Mouse (Mus musculus): ENCODE results near the gene Fbxo41. TPM values are rescaled to one million over a fixed set of nuclear protein-coding genes. Genes with fewer than 3 reads are reported as not detected.

Fbxo41 gene
- polyA plus RNA-seq, 1 experiment from 2014 or later, result not detected

DNA sequence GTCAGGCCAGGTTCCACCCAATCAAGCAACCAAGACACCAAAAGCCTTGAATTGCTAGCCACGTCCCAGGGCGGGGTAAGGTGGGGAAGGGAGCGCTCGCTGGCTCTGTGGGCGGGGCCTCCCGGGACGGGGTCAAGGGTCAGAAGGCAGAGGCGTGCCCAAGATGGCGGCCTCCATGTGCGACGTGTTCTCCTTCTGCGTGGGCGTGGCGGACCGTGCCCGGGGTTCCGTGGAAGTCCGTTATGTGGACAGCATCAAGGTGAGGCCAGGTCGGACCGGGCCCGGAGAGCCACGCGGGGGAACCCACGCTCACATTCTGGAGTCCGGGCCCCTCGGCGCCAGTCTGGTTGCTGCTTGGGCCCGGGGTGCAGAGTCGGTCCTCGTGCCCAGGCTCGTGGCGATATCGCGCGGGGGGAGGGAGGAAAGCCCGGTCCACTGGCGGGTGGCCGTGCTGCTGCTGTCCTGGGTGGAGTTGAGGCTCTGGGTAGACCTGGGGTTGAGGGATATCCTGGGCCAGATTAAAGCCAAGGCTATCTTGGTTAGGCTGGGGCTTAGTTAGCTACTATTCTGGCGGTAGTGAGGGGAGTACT, 70.9 kb downstream of the Fbxo41 start, which contains the start of gene Smyd5:
Gene Smyd5, plus strand, starts transcription at position 148 of the 590 bp plus-strand sequence.
- Histone ChIP-seq H3K36me3 (ENCODE audit: control insufficient read depth, insufficient read depth, low read length) (no peaks in the 10 kb centered on the region), H3K4me2 (ENCODE audit: low read length) (peak within 1 kb of the TSS; percentile 91), H3K9me3 (ENCODE audit: control insufficient read depth, low read length) (no peaks in the 10 kb centered on the region), H3K27ac (replicated peaks in 1 of 2; ENCODE audit: control insufficient read depth in 1 of 2, insufficient read depth in 1 of 2, low read depth in 2 of 2, low read length in 2 of 2) (no peak within 1 kb of the TSS), H3K4me3 (ENCODE audit: control insufficient read depth in 1 of 2, insufficient read depth in 1 of 2, low read depth in 1 of 2, low read length in 2 of 2) (peak within 1 kb of the TSS; percentile 70 to 94), H3K27me3 (ENCODE audit: control insufficient read depth, insufficient read depth, low read length) (peaks cover 4% of the 10 kb centered on the region; the same call in 1 of the 2 replicates), H3K4me1 (ENCODE audit: control insufficient read depth in 2 of 2, insufficient read depth in 2 of 2, low read length in 2 of 2) (peaks cover 5 to 7% of the 10 kb centered on the region in 2 experiments; a peak in 2 of 4 replicates), H3K9ac (ENCODE audit: low read length) (peak within 1 kb of the TSS; percentile 86)
- peak; percentile 78 for ATAC-seq (ENCODE audit: insufficient number of reproducible peaks, insufficient read depth, low FRiP score, low read depth)
- under 1% methylated on average over 39 of the region's 39 CpGs for WGBS

- 55% methylated on average over 8 of the region's 8 CpGs for WGBS
- no peak for ATAC-seq (ENCODE audit: insufficient number of reproducible peaks, insufficient read depth, low FRiP score, low read depth)
- Histone ChIP-seq H3K9ac (ENCODE audit: low read length) (peak overlapping the region; percentile 86), H3K36me3 (ENCODE audit: control insufficient read depth, insufficient read depth, low read length) (no peaks in the 10 kb centered on the region), H3K4me2 (ENCODE audit: low read length) (peak overlapping the region; percentile 91), H3K4me3 (ENCODE audit: control insufficient read depth in 1 of 2, insufficient read depth in 1 of 2, low read depth in 1 of 2, low read length in 2 of 2) (peak overlapping the region; percentile 70 to 94), H3K27me3 (ENCODE audit: control insufficient read depth, insufficient read depth, low read length) (peaks cover 8% of the 10 kb centered on the region; the same call in 1 of the 2 replicates), H3K4me1 (ENCODE audit: control insufficient read depth in 2 of 2, insufficient read depth in 2 of 2, low read length in 2 of 2) (peaks cover 5 to 7% of the 10 kb centered on the region in 2 experiments; a peak in 2 of 4 replicates), H3K9me3 (ENCODE audit: control insufficient read depth, low read length) (no peaks in the 10 kb centered on the region), H3K27ac (replicated peaks in 1 of 2; ENCODE audit: control insufficient read depth in 1 of 2, insufficient read depth in 1 of 2, low read depth in 2 of 2, low read length in 2 of 2) (no peak overlapping the region)
Measured at GRCm38 (mm10) chr6:85431274-85431841, 71.4 kb downstream of the Fbxo41 start.

DNA sequence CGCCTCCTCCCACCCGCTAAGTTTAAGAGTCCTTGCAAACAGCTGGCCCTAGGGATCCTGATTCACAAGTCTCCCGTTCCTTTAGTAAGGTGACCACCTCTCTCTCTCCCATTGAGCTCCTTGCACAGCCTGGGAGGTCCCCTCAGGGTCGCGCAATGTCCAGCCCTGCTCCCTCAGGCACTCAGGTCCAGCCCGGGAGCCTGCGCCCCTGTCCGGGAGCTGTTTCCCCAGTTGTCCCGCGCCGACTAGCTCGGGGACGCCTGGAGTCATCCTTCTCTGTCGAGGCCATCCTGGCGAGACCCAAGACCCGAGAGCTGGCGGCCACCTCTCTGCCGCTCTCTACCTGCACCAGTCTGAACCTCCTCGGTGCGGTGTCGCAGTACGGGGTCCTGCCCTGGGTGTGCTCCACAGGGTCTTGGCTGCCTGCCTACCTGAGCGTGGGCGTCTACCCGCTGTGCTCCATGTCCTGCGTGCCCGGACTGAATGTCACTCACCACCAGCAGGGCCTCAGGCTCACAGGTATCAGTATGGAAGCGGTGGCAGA, 78.9 kb downstream of the Fbxo41 start, which contains the start of gene Noto:
Gene Noto, plus strand, starts transcription at position 51 of the 544 bp plus-strand sequence.
- H3K4me1 ChIP-seq (ENCODE audit: control insufficient read depth in 2 of 2, insufficient read depth in 2 of 2, low read length in 2 of 2), result no peaks in the 10 kb centered on the region
- peak within 1 kb of the TSS; percentile 17; the same call in 1 of the 2 replicates for H3K9ac ChIP-seq (ENCODE audit: low read length)
- peak within 1 kb of the TSS; percentile 47 for H3K4me2 ChIP-seq (ENCODE audit: low read length)
- no peaks in the 10 kb centered on the region for H3K9me3 ChIP-seq (ENCODE audit: control insufficient read depth, low read length)
- no peak within 1 kb of the TSS; a peak in 1 of 4 replicates for H3K4me3 ChIP-seq (ENCODE audit: control insufficient read depth in 1 of 2, insufficient read depth in 1 of 2, low read depth in 1 of 2, low read length in 2 of 2)
- H3K36me3 ChIP-seq (ENCODE audit: control insufficient read depth, insufficient read depth, low read length), result no peaks in the 10 kb centered on the region
- H3K27me3 ChIP-seq (ENCODE audit: control insufficient read depth, insufficient read depth, low read length), result peaks cover 31% of the 10 kb centered on the region
- ATAC-seq (ENCODE audit: insufficient number of reproducible peaks, insufficient read depth, low FRiP score, low read depth), result no peak
- 11% methylated on average over 28 of the region's 28 CpGs for WGBS
- H3K27ac ChIP-seq (replicated peaks in 1 of 2; ENCODE audit: control insufficient read depth in 1 of 2, insufficient read depth in 1 of 2, low read depth in 2 of 2, low read length in 2 of 2), result no peak within 1 kb of the TSS

Other genes starting within 250 kb of the Fbxo41 start
- 2.7 and 3.1 TPM in 2 replicates for gene Sfxn5, start 169.6 kb downstream of the Fbxo41 start, polyA plus RNA-seq (2014; fragmentation: Nextera tagmentation; extraction: Ambion mirVana)
- 36.5 and 42.2 TPM in 2 replicates for gene Rab11fip5, start 128.4 kb downstream of the Fbxo41 start, polyA plus RNA-seq (2014; fragmentation: Nextera tagmentation; extraction: Ambion mirVana)
- not detected in 2 replicates for gene Noto, start 79.1 kb downstream of the Fbxo41 start, polyA plus RNA-seq (2014; fragmentation: Nextera tagmentation; extraction: Ambion mirVana)
- gene Smyd5, start 71.0 kb downstream of the Fbxo41 start, polyA plus RNA-seq (2014; fragmentation: Nextera tagmentation; extraction: Ambion mirVana), result 30.5 and 33.5 TPM in 2 replicates
- gene Cct7, start 51.5 kb downstream of the Fbxo41 start, polyA plus RNA-seq (2014; fragmentation: Nextera tagmentation; extraction: Ambion mirVana), result 355 and 372 TPM in 2 replicates
- gene Pradc1, start 51.0 kb downstream of the Fbxo41 start, polyA plus RNA-seq (2014; fragmentation: Nextera tagmentation; extraction: Ambion mirVana), result 26.0 and 28.8 TPM in 2 replicates
- not detected in 2 replicates for gene Egr4, start 10.6 kb upstream of the Fbxo41 start, polyA plus RNA-seq (2014; fragmentation: Nextera tagmentation; extraction: Ambion mirVana)
- 2.8 and 3.0 TPM in 2 replicates for gene Alms1, start 84.5 kb upstream of the Fbxo41 start, polyA plus RNA-seq (2014; fragmentation: Nextera tagmentation; extraction: Ambion mirVana)
- gene Nat8f7, start 210.2 kb upstream of the Fbxo41 start, polyA plus RNA-seq (2014; fragmentation: Nextera tagmentation; extraction: Ambion mirVana), result not detected in 2 replicates